Mouse (Mus musculus) cerebellum, postnatal 10 days (tissue): ENCODE measurements at regions not wholly inside any gene's neighbourhood (a gene's known extent, or its start where the extent isn't known, plus 50 kb on each side); places are given as distances from the start of the nearest gene placed in this dataset.

Experiments used
- DNase-seq, 2 experiments: peaks; one replicate each; pipeline ENCODE4 v3.0.0; 2021; ENCODE audit warnings: mixed read lengths in 2 of 2

- DNase-seq: peak; percentile 89 to 92
Observed at GRCm38 (mm10) chr5:78621987-78622854, 1214.4 kb upstream of the Igfbp7 start.

GRCm38 (mm10) chr5:78608317-78608716 lies 1200.5 kb upstream of the Igfbp7 start:
- no peak for DNase-seq

GRCm38 (mm10) chr5:78602599-78602998 lies 1194.8 kb upstream of the Igfbp7 start:
- DNase-seq: no peak

- peak; percentile 87 to 89 for DNase-seq
Observed at GRCm38 (mm10) chr5:78584823-78585222, 1177.0 kb upstream of the Igfbp7 start.

GRCm38 (mm10) chr5:78556946-78557345 lies 1149.1 kb upstream of the Igfbp7 start:
- no peak for DNase-seq

- no peak for DNase-seq
Observed at GRCm38 (mm10) chr5:78535308-78535707, 1127.5 kb upstream of the Igfbp7 start.
